ENCODE assay signal across 9 mouse cellular contexts in genomic region chr8:50292158-50292557, GRCm38 (mm10).
DNase-seq lines count a peak whose midpoint lies in the region; ATAC-seq and TF ChIP-seq lines count a peak whose summit lies in the region.
"Had no signal": no experiment of that assay in that cellular context is flagged by ENCODE, and none has a peak within 500 bp of the region (broad histone marks: within the 10 kb centered on the region; RNA-seq: fewer than 3 reads in every experiment).

No protein-coding gene starts in this region.

- no peak for ATAC-seq in neural tube, embryonic 13.5 days (ENCODE audit: low read depth)
- no peak for ATAC-seq in granulocyte monocyte progenitor cell, adult 5-6 weeks (replicated peaks; ENCODE audit: poor library complexity, severe bottlenecking)

- no peaks in the 10 kb centered on the region for H3K27me3 ChIP-seq in neural tube, embryonic 13.5 days
- H3K27me3 ChIP-seq: liver, embryonic 13.5 days had no signal

- H3K4me2 ChIP-seq in neural tube, embryonic 13.5 days: peak overlapping the region; percentile 27
- H3K4me2 ChIP-seq: liver, embryonic 13.5 days had no signal

- H3K27ac ChIP-seq in ES-E14 (ENCODE audit: insufficient read depth, low read depth, low read length, poor library complexity, severe bottlenecking): no peak overlapping the region
- no peak overlapping the region for H3K27ac ChIP-seq in neural tube, embryonic 13.5 days (replicated peaks)
- H3K27ac ChIP-seq: liver, embryonic 13.5 days had no signal

- no peak overlapping the region for H3K4me3 ChIP-seq in ES-E14 (ENCODE audit: insufficient read depth in 1 of 2, low read depth in 1 of 2, low read length in 2 of 2, poor library complexity in 1 of 2, severe bottlenecking in 1 of 2)
- no peak overlapping the region for H3K4me3 ChIP-seq in neural tube, embryonic 13.5 days
- H3K4me3 ChIP-seq: liver, embryonic 13.5 days had no signal

- WGBS in neural tube, embryonic 13.5 days: 37% methylated on average over 7 of the region's 7 CpGs

- H3K4me1 ChIP-seq in ES-E14 (ENCODE audit: control insufficient read depth in 2 of 2, insufficient read depth in 2 of 2, low read length in 2 of 2, poor library complexity in 1 of 2): no peaks in the 10 kb centered on the region
- H3K4me1 ChIP-seq in neural tube, embryonic 13.5 days (replicated peaks): peaks cover 4% of the 10 kb centered on the region; the same call in 1 of the 2 replicates
- H3K4me1 ChIP-seq: liver, embryonic 13.5 days had no signal

- H3K9me3 ChIP-seq in ES-E14 (ENCODE audit: control insufficient read depth, insufficient read depth, low read depth, low read length): no peaks in the 10 kb centered on the region
- H3K9me3 ChIP-seq in neural tube, embryonic 13.5 days: no peaks in the 10 kb centered on the region
- H3K9me3 ChIP-seq: liver, embryonic 13.5 days had no signal

- DNase-seq in heart, postnatal 36 days: peak; percentile 2 to 29
- no peak for DNase-seq in heart, adult 8-10 months (ENCODE audit: low spot score)
- peak; percentile 45 for DNase-seq in ES-E14 (ENCODE audit: low read depth, low spot score)
- peak; percentile 56 to 59 for DNase-seq in adrenal gland, postnatal 36 days
- DNase-seq in forelimb bud, embryonic 11.5 days (ENCODE audit: low read depth, low spot score): peak; percentile 59
- DNase-seq in layer of hippocampus, postnatal 36 days: peak; percentile 21 to 26
- DNase-seq: liver, embryonic 13.5 days had no signal

- intact Hi-C loops in heart, postnatal 36 days (cut with DNase I): no loop called here

- H3K9ac ChIP-seq in ES-E14 (ENCODE audit: insufficient read depth, low read depth, low read length, poor library complexity, severe bottlenecking): no peak overlapping the region
- no peak overlapping the region for H3K9ac ChIP-seq in neural tube, embryonic 13.5 days
- H3K9ac ChIP-seq: liver, embryonic 13.5 days had no signal

- no peaks in the 10 kb centered on the region for H3K36me3 ChIP-seq in ES-E14 (ENCODE audit: control insufficient read depth, insufficient read depth, low read length, poor library complexity, severe bottlenecking)
- no peaks in the 10 kb centered on the region for H3K36me3 ChIP-seq in neural tube, embryonic 13.5 days
- H3K36me3 ChIP-seq: liver, embryonic 13.5 days had no signal

- in situ Hi-C loops in ES-E14 (cut with MboI; ENCODE audit: low sequenced_read_pairs in 2 of 2, unreplicated experiment in 2 of 2): no loop called here

TF ChIP-seq in ES-E14, 5 proteins besides CTCF, POLR2A, EP300 and RAD21:
- TF ChIP-seq HCFC1 (IDR thresholded peaks at IDR 0.05; ENCODE audit: borderline replicate concordance, insufficient read depth, low read length) (no peak), ZC3H11A (IDR thresholded peaks at IDR 0.05; ENCODE audit: borderline replicate concordance, low read depth, low read length) (0 out of 2 replicates have a peak, but pooled peaks have one; percentile 4), MAFK (IDR thresholded peaks at IDR 0.05; ENCODE audit: insufficient read depth, low read depth, low read length) (no peak), CHD2 (IDR thresholded peaks at IDR 0.05; ENCODE audit: low read depth, low read length) (no peak)
